Mouse (Mus musculus): Measurements from ENCODE around the gene Adam22.

GRCm38 (mm10) chr5:8362361-8362760 lies 5.6 kb downstream of the Adam22 start:
- TF ChIP-seq CTCF (IDR thresholded peaks at IDR 0.05; ENCODE audit: low read depth, low read length) (no peak), POLR2A (IDR thresholded peaks at IDR 0.05; ENCODE audit: borderline replicate concordance, low read depth, low read length) (no peak)

All from bone marrow macrophage, adult 2 months (primary cell).